Mouse (Mus musculus) intestine, postnatal 0 days (tissue): ENCODE results near the gene Col18a1. TPM values are rescaled to one million over a fixed set of nuclear protein-coding genes. Genes with fewer than 3 reads are reported as not detected.

Source experiments
- ATAC-seq: fragments of 200-750 bp; cut with Nextera tagmentation; 2 replicates; pipeline ENCODE4 v1.8.0; 2017; ENCODE audit warnings: mild to moderate bottlenecking, moderate TSS enrichment, moderate library complexity
- H3K27ac ChIP-seq: fragments of 300-500 bp; sonication (generic); 2 replicates; pipeline ENCODE4 v1.5.1; 2014; ENCODE audit warnings: mild to moderate bottlenecking, low read depth, low read length, moderate library complexity
- H3K27me3 ChIP-seq: fragments of 300-500 bp; sonication (generic); replicated peaks from 2 replicates; pipeline ENCODE4 v1.6.1; 2014; ENCODE audit warnings: low read length, mixed read lengths; ENCODE audit not compliant: control insufficient read depth, insufficient read depth
- H3K36me3 ChIP-seq: fragments of 300-500 bp; sonication (generic); 2 replicates; pipeline ENCODE4 v1.6.1; 2014; ENCODE audit warnings: mild to moderate bottlenecking, moderate library complexity; ENCODE audit not compliant: control insufficient read depth, insufficient read depth
- H3K4me1 ChIP-seq: fragments of 300-500 bp; sonication (generic); replicated peaks from 2 replicates; pipeline ENCODE4 v1.6.1; 2014; ENCODE audit warnings: antibody characterized with exemption, low read length, mixed read lengths; ENCODE audit not compliant: control insufficient read depth, insufficient read depth
- H3K4me2 ChIP-seq: fragments of 300-500 bp; sonication (generic); replicated peaks from 2 replicates; pipeline ENCODE4 v1.6.1; 2014; ENCODE audit warnings: low read depth, mild to moderate bottlenecking, moderate library complexity
- H3K4me3 ChIP-seq: fragments of 300-500 bp; sonication (generic); 2 replicates; pipeline ENCODE4 v1.5.1; 2014; ENCODE audit warnings: low read depth, low read length
- H3K9ac ChIP-seq: fragments of 300-500 bp; sonication (generic); 2 replicates; pipeline ENCODE4 v1.6.1; 2014; ENCODE audit warnings: mild to moderate bottlenecking, low read depth, low read length
- H3K9me3 ChIP-seq: fragments of 300-500 bp; sonication (generic); 2 replicates; pipeline ENCODE4 v1.6.1; 2016; ENCODE audit warnings: mixed run types; ENCODE audit not compliant: control insufficient read depth
- CTCF ChIP-seq: sonication (generic); IDR thresholded peaks from 2 replicates; pipeline ENCODE4 v1.5.1; 2016; ENCODE audit warnings: low read depth, mild to moderate bottlenecking, control low read depth, antibody characterized with exemption, moderate library complexity
- WGBS: fragments of 180-500 bp; shearing (Covaris S2); extraction: QIAGEN DNeasy Blood & Tissue Kit; methylation state at CpG from one replicate; pipeline ENCODE4 v1.1.7; 2014; 5-methylcytosine and 5-hydroxymethylcytosine counted together
- polyA plus RNA-seq: library from polyadenylated mRNA; unstranded; fragments of >200 nt; fragmentation: Nextera tagmentation; extraction: Ambion mirVana; gene quantifications from 2 replicates; pipeline ENCODE4 v1.2.1, GENCODE M21; 2015

Gene Col18a1
- polyA plus RNA-seq, 1 experiment from 2014 or later: 35.2 TPM

GRCm38 (mm10) chr10:77007433-77008108 lies 158.8 kb downstream of the Col18a1 start:
- Histone ChIP-seq H3K9me3 (no peaks in the 10 kb centered on the region), H3K4me2 (0 out of 2 replicates have a peak overlapping the region, but pooled peaks have one; percentile 10), H3K4me1 (peaks cover 4% of the 10 kb centered on the region; the same call in 1 of the 2 replicates), H3K36me3 (no peaks in the 10 kb centered on the region), H3K27ac (no peak overlapping the region), H3K27me3 (no peaks in the 10 kb centered on the region), H3K9ac (no peak overlapping the region), H3K4me3 (no peak overlapping the region)
- TF ChIP-seq CTCF: no peak
- 38% methylated on average over 8 of the region's 8 CpGs for WGBS
- ATAC-seq: no peak

- Histone ChIP-seq H3K4me3 (no peak overlapping the region), H3K4me1 (peaks cover 4% of the 10 kb centered on the region; the same call in 1 of the 2 replicates), H3K27ac (no peak overlapping the region), H3K9me3 (no peaks in the 10 kb centered on the region), H3K36me3 (no peaks in the 10 kb centered on the region), H3K4me2 (no peak overlapping the region), H3K9ac (no peak overlapping the region), H3K27me3 (no peaks in the 10 kb centered on the region)
- no peak for ATAC-seq
- WGBS: 43% methylated on average over 7 of the region's 7 CpGs
- no peak for TF ChIP-seq CTCF
Observed at GRCm38 (mm10) chr10:77004936-77005335, 161.4 kb downstream of the Col18a1 start.

Other genes starting within 250 kb of the Col18a1 start
- 18.1 and 18.8 TPM in 2 replicates for gene Pcbp3, start 204.7 kb downstream of the Col18a1 start, polyA plus RNA-seq
- 60.0 and 61.9 TPM in 2 replicates for gene Slc19a1, start 134.3 kb downstream of the Col18a1 start, polyA plus RNA-seq
- gene Pofut2, start 92.7 kb upstream of the Col18a1 start, polyA plus RNA-seq: 40.4 and 42.2 TPM in 2 replicates